Mouse (Mus musculus) Muller cell, postnatal 12 days (primary cell): ENCODE data around the gene Nckap5.
"Not testable (repeated sequence)": the region's sequence is repeated elsewhere in the genome, so short reads cannot be mapped to it uniquely, and the experiment has no call there.

Experiments used
- DNase-seq: peaks from one replicate; pipeline ENCODE4 v3.0.0-alpha.2; 2015; ENCODE audit errors: inconsistent ontology term

The Nckap5 gene

DNA sequence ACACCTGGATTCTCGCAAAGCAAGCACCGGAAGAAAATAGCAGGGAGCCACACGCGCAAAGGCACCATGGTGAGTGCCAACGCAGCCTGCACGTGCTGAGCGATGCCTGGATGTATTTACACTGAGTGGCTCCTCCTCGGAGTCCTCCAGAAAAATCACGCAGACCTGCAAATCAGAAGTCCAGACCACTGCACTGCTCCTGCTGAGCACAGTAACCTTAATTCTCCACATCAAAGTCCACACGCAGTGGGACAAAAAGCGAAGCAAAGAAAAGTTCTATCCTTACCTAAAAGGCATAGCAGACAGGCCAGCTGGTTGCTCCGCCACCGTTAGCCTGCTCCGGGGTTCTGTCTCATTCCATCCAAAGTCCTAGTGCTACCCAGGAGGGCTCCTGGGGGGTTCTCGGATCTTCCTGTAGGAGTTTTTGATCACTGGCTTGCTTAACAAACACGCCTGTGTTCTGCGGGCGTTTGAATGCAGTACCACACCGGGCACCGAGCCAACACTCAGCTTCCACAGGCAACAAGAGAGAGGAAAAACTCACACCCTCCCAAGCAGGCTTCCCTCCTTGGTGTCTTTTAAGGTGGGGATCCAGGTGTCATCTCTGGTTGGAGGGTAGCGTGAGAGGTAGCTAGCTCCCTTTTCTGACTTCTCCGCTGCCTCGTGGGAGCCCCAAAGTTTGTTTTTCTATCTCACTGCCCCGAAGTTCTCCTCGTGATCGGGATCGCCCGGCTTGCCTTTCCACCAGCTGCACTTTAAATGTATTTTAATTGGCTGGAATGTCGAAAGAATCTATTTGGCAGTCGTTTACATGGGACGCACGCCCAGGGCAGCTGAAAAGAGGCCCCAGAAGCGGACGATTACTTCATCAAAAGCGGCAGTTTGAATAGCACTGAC is at the start of gene Nckap5:
Nckap5 (minus strand) TSS at position 769 of the 897 bp plus-strand sequence.
- DNase-seq, result peak; percentile 96

DNA sequence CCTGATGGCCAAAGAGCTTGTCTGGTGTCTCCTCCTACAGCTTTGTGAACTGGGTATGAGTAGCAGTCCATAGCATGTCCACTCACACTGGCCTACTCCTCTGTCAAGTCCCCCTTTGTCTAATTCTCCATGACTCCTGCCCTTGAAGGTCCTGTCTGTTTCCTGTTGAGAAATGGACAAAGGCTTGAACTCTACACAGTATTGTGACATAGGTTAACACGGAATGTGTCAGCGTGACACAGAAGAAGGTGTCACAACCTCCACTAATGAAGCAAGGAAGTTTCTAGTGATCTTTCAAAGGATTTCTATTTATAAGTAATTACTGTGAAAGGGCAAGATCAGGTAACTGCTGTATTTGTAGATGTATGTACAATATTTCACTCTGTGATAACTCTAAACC is 46.9 kb upstream of the Nckap5 start:
- DNase-seq, result no peak

DNA sequence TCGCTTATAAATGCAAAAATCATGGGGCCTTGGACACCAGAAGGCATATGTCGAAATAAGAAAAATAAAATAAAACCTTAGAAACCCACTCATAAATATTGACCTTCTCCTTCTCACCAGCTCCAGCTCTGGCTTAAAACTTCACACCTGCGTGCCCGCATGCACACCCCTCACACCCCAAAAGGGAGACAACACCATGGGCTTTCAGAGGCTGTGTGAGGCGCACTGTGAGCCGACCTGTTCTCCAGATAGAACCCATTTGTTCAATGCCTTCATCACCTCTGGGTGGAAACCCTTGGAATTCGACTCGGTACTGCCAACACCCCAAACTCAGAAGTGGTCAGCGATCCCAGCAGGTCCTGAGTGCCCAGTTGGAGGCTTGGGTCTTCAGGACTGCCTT is 37.8 kb upstream of the Nckap5 start:
- DNase-seq, result no peak

DNA sequence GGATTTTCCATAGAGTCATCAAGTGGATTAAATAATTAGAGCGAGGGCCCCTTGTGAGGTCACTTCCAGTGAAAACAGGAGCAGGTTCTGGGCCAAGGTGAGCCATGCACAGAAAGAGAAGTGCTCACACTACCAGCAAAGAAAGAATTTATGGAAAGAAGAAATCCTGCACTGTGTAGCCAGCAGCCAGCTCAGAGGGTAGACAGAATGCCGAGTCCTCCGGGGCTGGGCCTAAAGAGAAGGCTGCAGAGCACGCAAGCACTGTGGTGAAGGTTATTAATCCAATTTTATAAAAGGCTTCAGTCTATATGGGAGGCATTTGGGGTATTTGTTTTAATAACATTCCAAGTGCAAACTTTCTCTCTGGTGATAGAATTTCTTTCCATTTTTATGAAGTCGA is 37.3 kb upstream of the Nckap5 start:
- DNase-seq, result no peak

DNA sequence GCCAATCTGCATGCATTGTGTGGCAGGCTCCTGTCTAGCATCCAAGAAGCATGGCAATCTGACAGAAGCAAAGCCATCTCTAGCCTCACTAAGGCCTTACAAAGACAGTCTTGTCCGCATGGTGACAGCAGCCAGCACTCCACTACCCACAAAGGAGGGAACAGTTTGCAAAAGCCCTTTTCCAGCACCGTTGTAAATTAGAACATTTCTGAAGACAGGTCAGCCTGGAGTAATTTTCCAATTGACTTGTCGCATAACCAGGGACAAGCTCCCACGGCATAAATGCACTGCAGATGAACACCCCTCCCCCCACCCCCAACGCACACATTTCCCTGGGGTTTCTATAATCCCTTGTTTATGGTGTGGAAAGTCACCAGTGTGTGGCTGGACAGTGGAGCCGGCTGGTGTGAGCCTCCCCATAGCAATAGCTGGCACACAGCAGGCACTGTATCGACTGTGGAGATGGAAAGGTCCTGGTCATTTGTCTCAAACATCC is 35.0 kb upstream of the Nckap5 start:
- DNase-seq, result peak; percentile 81

DNA sequence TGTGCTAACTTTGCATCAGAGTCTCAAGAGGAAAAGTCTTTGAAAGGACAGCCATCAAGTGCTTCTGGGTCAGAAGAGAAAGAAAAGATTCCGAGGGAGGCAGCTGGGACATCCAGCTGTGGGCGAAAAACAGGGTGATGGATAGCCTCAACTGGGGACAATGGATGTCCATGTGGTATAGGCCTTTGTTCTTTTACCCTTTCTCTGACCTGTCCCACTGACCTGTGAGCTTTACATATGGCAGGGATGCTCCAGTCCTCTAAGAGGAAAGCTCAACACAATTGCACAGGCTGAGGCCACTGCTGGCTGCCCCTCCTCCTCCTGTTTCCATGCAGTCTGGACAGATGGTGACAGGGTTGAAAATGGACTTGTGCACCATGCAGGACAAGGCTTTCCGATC is 31.2 kb upstream of the Nckap5 start:
- no peak for DNase-seq

DNA sequence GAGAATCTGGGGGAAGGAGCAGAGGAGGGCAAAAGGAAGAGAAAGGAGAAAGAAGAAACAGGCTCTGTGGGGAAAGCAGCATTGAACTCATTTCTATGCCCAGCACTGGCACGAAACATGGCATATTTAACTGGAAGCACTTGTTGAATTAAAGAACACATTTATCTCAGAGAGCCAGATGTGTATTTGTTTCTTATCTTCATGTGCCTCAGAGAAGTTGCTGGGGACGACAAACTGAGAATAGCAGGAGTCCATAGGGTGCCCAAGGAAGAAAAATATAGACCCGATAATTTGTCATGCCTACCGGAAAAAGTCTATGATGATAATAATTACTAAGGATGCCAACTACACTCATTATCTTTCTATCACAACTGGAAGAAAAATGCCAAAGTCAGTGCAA is 29.9 kb upstream of the Nckap5 start:
- DNase-seq, result no peak

DNA sequence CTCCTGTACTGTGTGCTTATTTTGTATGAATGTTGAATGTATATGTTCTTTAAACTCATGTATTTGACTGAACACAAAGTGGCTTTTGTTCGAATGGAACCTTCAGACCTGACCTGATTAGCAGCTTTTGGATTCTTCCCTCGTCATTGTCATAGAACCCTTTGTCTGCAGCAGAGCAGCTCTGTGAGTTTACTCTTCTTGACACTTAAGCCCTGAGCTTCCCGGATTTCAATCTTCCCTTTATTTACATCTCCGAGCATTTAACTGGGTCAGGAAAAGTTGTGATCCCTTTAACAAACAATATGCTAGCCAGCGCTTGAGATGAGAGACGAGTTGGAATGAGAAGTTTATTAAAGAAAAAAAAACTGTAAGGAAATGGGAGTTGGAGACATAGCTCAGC is 18.9 kb upstream of the Nckap5 start:
- no peak for DNase-seq

DNA sequence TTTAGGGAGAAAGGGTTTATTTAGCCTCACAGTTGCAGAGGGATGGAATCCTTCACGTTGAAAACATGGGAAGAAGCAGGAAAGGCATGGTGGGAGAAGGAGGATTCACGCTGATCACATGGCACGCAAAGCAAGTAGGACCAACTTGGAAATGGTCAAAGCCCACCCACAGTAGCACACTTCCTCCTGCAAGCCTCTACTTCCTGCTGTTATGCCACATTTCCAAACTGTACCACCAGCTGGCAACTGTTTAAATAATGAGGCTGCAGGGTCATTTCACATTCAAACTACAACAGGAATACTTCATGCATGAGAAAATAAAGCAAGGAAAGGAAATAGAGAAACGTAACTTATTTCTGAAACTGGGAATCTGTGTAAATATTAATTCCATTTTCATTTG is 15.7 kb upstream of the Nckap5 start:
- DNase-seq, result no peak

DNA sequence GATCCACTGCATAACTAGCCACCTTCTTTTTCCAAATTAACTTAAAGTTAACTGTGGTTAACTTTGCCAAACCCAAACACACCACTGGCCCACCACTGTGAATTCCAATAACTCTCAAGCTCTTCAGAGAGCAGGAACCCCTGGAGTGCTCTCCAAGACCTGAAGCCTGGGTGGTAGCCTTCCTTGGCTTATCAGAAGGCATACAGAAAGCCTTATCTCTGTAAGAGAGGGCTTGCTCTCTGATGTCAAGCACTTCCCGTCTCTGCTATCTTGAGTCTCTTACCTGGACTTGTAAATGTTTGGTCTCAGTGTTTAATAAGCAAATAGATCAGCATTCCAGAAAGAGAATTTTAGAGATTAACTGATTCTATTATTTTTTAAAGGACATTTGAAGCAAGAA is 2.3 kb upstream of the Nckap5 start:
- DNase-seq, result no peak

DNA sequence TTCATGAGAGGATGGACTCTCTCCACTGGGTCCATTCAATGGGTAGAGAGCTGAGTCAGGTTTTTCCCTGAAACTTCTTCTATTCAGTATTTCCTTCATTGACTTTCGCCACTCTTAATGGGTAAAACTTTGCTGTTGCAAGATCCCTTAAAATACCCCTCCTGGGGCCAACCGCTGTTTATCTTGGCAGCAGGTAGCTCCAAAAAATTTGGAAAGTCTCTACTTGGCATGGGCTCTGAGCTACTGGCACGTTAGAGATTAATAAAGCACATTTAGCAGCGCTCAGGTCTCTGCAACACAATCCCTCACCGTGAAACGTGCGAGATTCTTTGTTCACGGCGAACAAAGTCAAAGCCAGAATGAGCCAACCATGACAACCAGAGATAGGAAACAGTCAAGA is 1.6 kb downstream of the Nckap5 start:
- DNase-seq, result no peak

DNA sequence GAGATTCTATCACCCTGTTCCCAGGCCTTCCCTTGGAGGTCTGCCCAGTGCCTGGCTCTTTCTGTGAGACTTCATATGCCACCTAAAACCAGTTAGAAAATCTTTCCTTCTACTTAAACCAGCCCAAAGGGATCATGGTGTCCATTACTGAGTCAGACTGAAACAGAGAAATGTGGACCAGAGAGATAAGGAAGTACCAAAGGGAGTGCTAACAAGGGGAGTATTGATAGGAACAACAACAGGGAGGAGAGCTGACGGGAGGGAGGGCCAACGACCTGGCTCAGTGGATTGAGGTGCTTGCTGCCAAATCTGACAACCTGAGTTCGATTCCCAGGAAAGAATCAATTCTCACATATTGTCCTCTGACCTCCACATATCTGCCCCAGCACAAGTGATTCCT is 5.8 kb downstream of the Nckap5 start:
- no peak for DNase-seq

DNA sequence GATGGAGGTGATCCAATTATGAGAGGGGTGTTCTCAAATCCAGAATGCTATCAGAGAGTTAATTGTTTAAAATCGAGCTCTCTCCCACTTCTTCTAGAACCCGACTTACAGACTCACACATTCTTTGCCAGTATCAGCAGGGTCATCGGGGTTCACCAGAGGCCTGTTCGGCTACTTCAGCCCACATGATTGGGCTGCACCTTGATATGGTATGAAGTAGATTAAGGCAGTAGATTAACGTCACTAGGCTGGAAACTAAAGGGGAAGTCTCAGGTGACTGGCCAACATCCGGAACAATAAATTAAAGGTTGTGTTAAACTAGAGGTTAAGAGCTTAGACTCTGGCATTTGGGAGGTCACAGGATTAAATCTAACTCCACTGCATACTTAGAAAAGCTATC is 8.4 kb downstream of the Nckap5 start:
- no peak for DNase-seq

DNA sequence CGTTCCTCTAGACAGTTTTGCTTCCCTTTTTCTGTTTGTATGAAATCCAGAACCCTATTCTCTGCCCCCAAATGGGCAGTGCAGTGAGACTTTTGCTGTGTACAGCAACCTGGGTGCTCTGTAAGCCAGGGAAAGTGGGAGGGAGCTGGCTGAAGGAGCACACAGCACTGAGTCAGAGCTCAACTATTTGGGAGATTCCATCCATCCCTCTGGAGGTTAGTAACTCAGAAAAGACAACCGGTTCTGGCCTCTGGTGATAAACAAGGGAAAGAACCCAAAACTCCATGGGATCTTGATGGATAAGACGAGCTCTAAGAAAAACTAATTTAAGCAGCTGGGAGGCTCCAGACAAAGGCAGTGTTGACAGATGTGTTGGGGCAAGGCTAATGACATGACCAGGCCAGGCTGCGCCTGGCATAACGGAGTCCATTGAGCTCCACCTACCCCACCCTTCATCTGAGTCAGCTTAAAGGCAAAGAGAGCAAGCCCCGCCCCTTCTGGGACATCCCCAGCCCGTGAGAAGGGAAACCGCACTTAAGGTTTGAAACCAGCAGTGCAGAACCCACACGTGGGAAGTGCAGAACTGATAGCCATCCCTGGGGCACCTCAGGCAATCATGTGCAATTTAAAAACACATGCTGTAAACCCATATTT is 13.1 kb downstream of the Nckap5 start:
- DNase-seq, result peak; percentile 91

DNA sequence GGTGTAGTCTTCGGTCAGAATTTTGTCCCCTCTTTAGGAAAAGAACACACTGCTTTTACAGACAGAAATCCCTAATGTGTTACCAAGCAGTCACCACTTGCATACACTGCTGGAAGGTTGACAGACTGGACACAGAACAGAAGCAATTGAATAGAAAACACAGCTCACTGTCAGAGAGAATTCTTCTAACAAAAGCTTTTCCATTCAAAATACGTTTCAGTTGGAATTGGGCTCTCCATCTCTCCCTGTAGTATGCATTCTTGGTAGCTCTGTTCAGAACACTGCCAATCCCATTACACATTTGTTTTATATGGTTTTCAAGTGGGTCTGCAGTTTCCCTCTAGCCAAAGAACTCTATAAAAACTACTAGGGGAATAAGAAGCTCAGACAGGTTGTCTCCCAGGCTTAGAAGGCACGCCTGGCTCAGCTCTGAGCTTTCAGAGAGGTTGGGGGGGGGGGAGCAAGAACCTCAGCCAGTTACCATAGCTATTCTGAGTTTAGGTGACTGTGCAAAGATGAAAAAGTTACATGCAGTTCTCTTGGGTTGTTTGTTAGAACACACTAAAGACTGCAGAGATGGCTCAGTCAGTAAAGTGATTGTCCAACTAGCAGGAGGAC is 23.5 kb downstream of the Nckap5 start:
- peak; percentile 74 for DNase-seq

DNA sequence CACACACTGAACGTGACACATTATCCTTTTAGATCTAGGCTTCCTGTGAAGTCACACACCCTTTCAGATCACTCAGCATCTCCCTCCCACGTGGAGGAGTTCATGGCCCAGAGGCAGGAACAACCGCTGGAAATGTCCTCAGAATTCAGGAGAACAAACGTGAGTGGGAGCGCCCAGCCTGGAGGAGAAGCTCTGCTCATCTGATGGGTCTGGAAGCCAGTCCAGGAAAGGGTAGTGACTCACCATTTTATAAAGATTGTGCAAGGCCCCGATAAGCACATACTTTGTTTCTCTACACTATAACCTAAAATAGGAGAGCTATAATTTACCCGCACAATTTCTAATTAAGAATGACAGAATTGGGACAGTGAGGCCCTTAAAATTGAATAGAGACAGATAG is 24.1 kb downstream of the Nckap5 start:
- peak; percentile 76 for DNase-seq

DNA sequence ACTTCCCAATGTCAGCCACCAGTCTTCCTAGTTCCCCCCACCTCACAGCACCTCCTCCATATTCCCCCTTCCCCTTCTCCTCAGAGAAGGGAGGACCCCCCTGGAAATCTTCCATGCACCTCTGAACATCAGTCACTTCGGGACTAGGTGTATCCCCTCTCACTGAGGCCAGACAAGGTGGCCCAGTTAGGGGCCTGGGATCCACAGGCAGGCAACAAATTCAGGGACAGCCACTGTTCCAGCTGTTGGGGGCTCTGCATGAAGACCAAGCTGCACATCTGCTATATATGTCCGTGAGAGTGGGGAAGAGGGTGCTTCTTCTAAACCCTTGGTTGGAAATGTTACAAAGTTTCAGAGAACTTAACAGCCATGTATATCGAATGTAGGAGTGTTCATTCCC is 28.2 kb downstream of the Nckap5 start:
- DNase-seq, result no peak

DNA sequence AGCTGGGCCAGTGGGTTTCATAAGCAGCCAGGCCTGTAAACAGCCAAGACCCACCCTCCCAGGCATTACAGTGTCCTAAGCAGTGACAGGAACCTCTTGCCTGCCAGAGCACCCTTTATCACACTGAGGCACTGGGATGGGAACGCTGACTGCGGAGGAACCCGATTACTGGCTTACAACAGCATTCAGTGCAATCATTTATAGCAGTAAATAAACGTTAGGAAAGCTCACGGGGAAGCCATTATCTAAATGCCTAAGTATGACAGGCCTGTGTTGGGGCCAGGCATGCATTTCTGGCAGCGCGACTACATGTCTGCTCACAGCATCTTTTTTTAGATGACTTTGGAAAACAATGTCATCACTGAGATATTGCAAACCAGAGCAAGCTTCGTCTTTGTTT is 28.9 kb downstream of the Nckap5 start:
- no peak for DNase-seq

DNA sequence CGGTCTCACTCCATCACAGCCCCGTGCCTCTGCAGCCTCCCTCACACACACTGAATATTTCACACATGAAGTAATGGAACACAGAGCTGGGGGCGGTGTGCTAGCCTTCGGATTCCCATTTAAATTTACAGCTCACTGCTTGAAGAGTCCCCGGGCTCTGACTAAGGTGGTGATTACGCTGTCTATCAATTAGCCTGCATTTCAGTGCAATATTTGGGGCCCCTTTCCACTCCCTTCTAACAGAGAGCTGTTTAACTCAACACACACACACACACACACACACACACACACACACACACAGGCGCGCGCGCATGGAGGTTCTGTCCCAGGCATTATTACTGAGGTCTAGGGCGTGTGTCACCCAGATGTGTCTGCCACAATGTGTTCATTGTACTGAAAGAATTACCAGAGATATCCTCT is 31.2 kb downstream of the Nckap5 start:
- DNase-seq, result peak; percentile 61

DNA sequence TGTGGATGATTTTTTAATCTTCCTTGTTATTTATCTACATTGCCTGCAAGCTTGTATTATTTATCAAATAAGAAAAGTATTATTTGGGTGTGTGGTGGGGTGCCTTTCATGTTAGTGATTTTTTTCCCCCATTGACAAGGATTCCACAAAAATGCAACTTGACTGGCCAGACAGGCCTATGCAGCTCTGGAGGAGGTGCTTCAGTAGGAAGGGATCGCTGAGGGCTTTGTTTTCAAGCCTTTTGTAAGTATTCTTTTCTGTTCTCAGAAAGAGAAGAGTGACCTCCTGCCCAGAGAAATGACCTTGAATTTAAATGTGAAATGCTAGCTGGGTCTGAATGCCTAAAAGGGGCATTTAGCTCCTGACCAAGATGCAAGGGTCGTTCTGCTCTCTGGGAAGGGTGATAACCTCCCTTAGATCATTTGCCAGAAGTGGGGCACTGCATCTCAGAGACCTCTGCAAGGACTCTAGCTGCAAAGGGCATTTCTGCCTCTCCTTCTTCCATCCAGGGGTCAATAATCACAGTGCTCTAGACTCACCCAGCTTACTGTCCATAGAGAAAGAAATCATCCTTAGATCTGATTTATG is 50.2 kb downstream of the Nckap5 start:
- not testable (repeated sequence) for DNase-seq

DNA sequence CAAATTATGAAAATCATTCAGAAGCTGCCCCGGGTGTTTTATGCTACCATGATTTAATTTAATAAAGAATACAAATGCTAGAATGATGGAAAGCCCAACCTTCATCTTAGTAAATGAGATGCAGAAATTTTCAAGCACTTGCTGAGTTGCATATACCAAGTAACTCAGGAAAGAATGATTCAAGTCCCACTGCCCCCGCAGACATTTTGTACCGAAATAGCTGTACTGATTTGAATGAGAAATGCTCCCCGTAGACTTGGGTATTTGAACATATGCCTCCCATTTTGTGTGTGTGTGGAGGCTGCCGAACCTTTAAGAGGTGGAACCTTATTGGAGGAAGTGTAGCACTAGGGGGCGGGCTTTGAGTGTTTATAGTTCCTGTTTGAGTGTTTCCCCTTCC is 56.7 kb downstream of the Nckap5 start:
- not testable (repeated sequence) for DNase-seq

DNA sequence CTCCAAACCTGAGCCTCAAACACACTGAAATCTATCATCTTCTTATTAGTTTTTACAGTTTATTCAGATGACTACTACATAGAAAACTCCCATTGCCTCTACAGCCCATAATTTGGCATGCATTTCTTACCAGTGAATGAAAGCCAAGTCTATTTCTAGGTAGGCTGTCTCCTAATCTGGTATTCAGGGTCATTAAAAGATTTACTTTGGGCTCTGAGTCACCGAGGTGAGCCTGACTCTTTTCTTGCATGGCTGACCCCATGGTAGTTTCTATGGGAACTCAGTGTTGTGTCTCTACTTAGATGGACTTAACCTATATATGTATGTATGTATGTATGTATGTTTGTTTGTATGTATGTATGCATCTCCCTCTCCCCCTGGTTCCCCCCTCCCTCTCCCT is 63.6 kb downstream of the Nckap5 start:
- DNase-seq, result peak; percentile 29
